Mouse (Mus musculus) heart, embryonic 14.5 days (tissue): ENCODE measurements around the gene Sbno2. TPM values are rescaled to one million over a fixed set of nuclear protein-coding genes. Genes with fewer than 3 reads are reported as not detected.

Source experiments
- ATAC-seq: fragments of 200-750 bp; cut with Nextera tagmentation; 2 replicates; pipeline ENCODE4 v1.8.0; 2017; ENCODE audit warnings: low read depth, moderate TSS enrichment; ENCODE audit not compliant: insufficient number of reproducible peaks, insufficient read depth, low FRiP score
- H3K27ac ChIP-seq, 2 experiments: fragments of 200-500 bp in 1 of 2; fragments of 300-500 bp in 1 of 2; sonication (generic) in 1 of 2; replicated peaks in 1 of 2; 2 replicates each; pipeline ENCODE4 v1.5.1; 2012 to 2014; ENCODE audit warnings: low read depth in 2 of 2, low read length in 2 of 2, control low read depth in 1 of 2, mild to moderate bottlenecking in 1 of 2, mixed read lengths in 1 of 2; ENCODE audit not compliant: control insufficient read depth in 1 of 2, insufficient read depth in 1 of 2
- H3K27me3 ChIP-seq: fragments of 300-500 bp; sonication (generic); 2 replicates; pipeline ENCODE4 v1.6.1; 2014; ENCODE audit warnings: mild to moderate bottlenecking, low read length, control low read depth; ENCODE audit not compliant: control insufficient read depth, insufficient read depth
- H3K36me3 ChIP-seq: fragments of 300-500 bp; sonication (generic); 2 replicates; pipeline ENCODE4 v1.6.1; 2014; ENCODE audit warnings: mild to moderate bottlenecking, control low read depth, low read length, mixed read lengths; ENCODE audit not compliant: control insufficient read depth, insufficient read depth
- H3K4me1 ChIP-seq, 2 experiments: fragments of 200-500 bp in 1 of 2; fragments of 300-500 bp in 1 of 2; sonication (generic) in 1 of 2; 2 replicates each; pipeline ENCODE4 v1.6.1; 2012 to 2014; ENCODE audit warnings: low read length in 2 of 2, control low read depth in 1 of 2, mixed read lengths in 1 of 2; ENCODE audit not compliant: control insufficient read depth in 2 of 2, insufficient read depth in 2 of 2
- H3K4me2 ChIP-seq: fragments of 300-500 bp; sonication (generic); 2 replicates; pipeline ENCODE4 v1.6.1; 2014; ENCODE audit warnings: mild to moderate bottlenecking, low read length
- H3K4me3 ChIP-seq, 2 experiments: fragments of 200-500 bp in 1 of 2; fragments of 300-500 bp in 1 of 2; sonication (generic) in 1 of 2; 2 replicates each; pipeline ENCODE4 v1.5.1; 2012 to 2014; ENCODE audit warnings: low read length in 2 of 2, mild to moderate bottlenecking in 2 of 2, control low read depth in 1 of 2, low read depth in 1 of 2, moderate library complexity in 1 of 2; ENCODE audit not compliant: control insufficient read depth in 1 of 2, insufficient read depth in 1 of 2
- H3K9ac ChIP-seq: fragments of 300-500 bp; sonication (generic); 2 replicates; pipeline ENCODE4 v1.6.1; 2014; ENCODE audit warnings: mild to moderate bottlenecking, low read length
- H3K9me3 ChIP-seq: fragments of 300-500 bp; sonication (generic); 2 replicates; pipeline ENCODE4 v1.6.1; 2016; ENCODE audit warnings: low read length, control low read depth; ENCODE audit not compliant: control insufficient read depth
- WGBS: fragments of 180-500 bp; shearing (Covaris S2); extraction: QIAGEN DNeasy Blood & Tissue Kit; methylation state at CpG from one replicate; pipeline ENCODE4 v1.1.7; 2014; 5-methylcytosine and 5-hydroxymethylcytosine counted together
- polyA plus RNA-seq: library from polyadenylated mRNA; unstranded; fragments of >200 nt; fragmentation: Nextera tagmentation; extraction: Ambion mirVana; gene quantifications from 2 replicates; pipeline ENCODE4 v1.2.1, GENCODE M21; 2014

The Sbno2 gene
- polyA plus RNA-seq, 1 experiment from 2014 or later = 9.5 TPM

DNA sequence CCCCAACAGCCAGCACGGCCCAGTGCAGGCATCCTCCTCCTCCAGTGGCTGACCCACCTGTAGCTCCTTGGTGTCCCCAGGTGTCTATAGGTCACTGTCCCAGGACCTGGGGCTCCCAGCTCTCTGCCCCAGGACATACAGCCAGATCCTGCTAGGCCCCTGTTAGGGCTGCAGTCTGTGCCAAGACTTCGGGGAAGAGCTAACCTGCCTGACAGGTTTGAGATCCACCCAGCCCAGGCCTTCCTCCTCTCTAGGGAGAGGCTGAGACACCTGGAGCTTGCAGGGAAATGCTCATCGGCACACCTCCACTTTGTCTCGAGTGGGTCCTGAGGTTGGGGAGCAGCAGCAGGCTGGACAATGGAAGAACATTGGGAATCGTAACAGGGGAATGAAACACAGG is 555 bp upstream of the Sbno2 start:
- no peak for ATAC-seq
- Histone ChIP-seq H3K4me2 (no peak overlapping the region), H3K4me1 (peaks cover 11 to 16% of the 10 kb centered on the region in 2 experiments), H3K27ac (no peak overlapping the region), H3K36me3 (no peaks in the 10 kb centered on the region), H3K4me3 (no peak overlapping the region), H3K9ac (no peak overlapping the region), H3K9me3 (no peaks in the 10 kb centered on the region), H3K27me3 (no peaks in the 10 kb centered on the region)
- WGBS = 64% methylated on average over 5 of the region's 5 CpGs

DNA sequence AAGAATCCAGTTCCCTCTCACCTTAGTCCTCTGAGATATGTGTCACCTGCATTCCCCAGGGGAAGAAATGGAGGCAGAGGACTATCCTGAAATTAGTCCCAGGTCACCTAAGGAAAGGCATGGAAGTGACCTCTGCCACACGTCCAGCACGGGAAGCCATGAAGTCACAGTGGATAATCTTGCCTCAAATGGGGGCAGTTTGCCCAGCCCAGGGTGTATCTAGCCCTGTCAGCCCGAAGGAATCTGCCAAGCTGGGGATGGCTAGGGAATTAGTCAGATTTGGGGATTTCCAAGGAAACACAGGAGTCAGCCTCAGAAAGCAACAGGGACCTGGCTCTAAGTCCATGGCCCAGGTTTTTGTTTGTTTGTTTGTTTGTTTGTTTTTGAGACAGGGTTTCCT is 1.2 kb downstream of the Sbno2 start:
- H3K36me3 ChIP-seq = no peaks in the 10 kb centered on the region
- H3K9me3 ChIP-seq = no peaks in the 10 kb centered on the region
- no peaks in the 10 kb centered on the region for H3K27me3 ChIP-seq
- 78% methylated on average over 3 of the region's 3 CpGs for WGBS
- no peak for ATAC-seq
- H3K4me1 ChIP-seq = peaks cover 16 to 22% of the 10 kb centered on the region in 2 experiments
- no peak overlapping the region for H3K27ac ChIP-seq
- no peak overlapping the region for H3K9ac ChIP-seq
- H3K4me2 ChIP-seq = no peak overlapping the region
- no peak overlapping the region for H3K4me3 ChIP-seq

DNA sequence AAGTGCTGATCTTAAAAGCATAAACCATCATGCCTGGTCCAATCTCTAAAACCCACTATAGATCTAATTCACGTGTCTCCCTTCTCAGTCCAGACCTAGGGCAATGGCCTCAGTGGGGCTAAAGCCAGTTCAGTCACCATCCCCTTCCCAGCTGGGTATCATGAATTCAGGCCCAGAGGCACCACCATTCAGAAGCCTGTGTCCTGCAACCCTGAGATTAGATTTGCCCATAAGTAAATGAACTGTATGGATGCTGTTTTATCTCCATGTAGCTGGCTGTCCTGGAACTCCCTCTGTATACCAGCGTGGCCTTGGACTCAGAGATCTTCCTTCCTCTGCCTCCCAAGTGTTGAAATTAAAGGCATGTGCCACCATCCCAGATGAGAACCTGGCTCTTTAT is 2.3 kb downstream of the Sbno2 start:
- Histone ChIP-seq H3K9ac (peak overlapping the region; percentile 95), H3K36me3 (no peaks in the 10 kb centered on the region), H3K27me3 (no peaks in the 10 kb centered on the region), H3K4me3 (no peak overlapping the region), H3K27ac (peak overlapping the region; percentile 20 to 66; a peak in 3 of 4 replicates), H3K9me3 (no peaks in the 10 kb centered on the region), H3K4me2 (peak overlapping the region; percentile 72), H3K4me1 (peaks cover 16 to 24% of the 10 kb centered on the region in 2 experiments)
- WGBS = 80% methylated on average over 2 of the region's 2 CpGs
- no peak for ATAC-seq

DNA sequence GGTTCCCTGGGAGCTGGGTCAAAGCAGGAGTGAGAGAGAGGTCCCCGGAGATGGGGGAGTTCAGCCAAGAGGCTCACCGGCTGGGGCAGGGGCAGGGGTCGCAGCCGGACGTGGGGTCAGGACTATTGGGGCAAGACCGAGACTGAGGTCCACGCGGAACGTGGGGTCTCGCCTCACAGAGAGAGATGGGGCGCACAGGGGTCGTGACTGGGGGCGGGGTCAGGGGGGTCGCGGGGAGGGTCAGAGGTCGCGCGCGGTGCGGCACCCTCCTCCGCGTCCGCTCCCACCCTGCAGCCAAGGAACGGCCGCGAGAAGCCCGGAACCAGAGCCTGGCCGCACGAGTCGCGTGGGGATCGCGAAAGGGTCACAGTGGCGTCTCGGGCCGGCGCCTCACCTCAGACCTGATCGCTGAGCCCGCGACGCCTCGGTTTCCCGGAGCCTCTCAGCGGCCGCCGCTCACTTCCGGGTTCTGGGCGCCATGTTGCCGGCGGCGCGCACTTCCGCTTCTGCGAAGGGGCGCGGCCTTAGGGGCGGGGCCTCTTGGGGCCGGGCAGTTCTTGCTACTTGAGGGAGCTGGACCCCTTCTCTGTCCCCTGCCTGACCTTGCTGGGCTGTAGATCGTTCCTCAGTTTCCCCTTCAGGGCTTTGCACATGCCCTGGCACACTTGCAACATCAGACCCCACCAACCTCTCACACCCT is 3.0 kb downstream of the Sbno2 start:
- Histone ChIP-seq H3K4me1 (peaks cover 21 to 31% of the 10 kb centered on the region in 2 experiments), H3K36me3 (no peaks in the 10 kb centered on the region), H3K4me2 (peak overlapping the region; percentile 72), H3K9ac (peak overlapping the region; percentile 95), H3K9me3 (no peaks in the 10 kb centered on the region), H3K4me3 (peak overlapping the region; percentile 88 to 90), H3K27ac (peak overlapping the region; percentile 51 to 66; a peak in 3 of 4 replicates), H3K27me3 (no peaks in the 10 kb centered on the region)
- WGBS = under 1% methylated on average over 49 of the region's 59 CpGs
- peak; percentile 55 for ATAC-seq

DNA sequence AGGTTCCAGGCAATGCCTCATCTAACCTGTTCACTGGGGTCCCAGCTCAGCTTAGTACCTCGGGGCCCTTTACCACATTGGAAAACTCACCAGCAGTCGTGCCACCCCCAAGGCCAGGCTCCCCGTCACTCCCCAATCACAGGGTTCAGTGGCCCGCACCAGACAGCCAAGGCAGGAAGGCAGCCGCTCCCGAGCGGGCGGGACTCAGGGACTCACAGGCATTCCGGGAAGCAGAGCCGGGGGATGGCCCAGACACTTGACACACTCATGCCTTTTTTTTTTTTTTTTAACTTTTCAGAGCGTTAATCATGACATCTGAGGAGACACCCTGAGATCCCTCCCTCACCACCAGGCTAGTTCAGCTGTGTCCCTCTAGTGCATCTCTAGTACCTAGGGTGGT is 4.4 kb downstream of the Sbno2 start:
- H3K9me3 ChIP-seq = no peaks in the 10 kb centered on the region
- H3K4me2 ChIP-seq = peak overlapping the region; percentile 72
- WGBS = 44% methylated on average over 11 of the region's 11 CpGs
- peaks cover 29 to 43% of the 10 kb centered on the region in 2 experiments for H3K4me1 ChIP-seq
- H3K9ac ChIP-seq = peak overlapping the region; percentile 95
- no peaks in the 10 kb centered on the region for H3K36me3 ChIP-seq
- ATAC-seq = no peak
- H3K27me3 ChIP-seq = no peaks in the 10 kb centered on the region
- 0 out of 4 replicates have a peak overlapping the region, but pooled peaks of 1 of the 2 experiments have one; percentile 9 for H3K27ac ChIP-seq
- peak overlapping the region; percentile 5 to 88; a peak in 3 of 4 replicates for H3K4me3 ChIP-seq

DNA sequence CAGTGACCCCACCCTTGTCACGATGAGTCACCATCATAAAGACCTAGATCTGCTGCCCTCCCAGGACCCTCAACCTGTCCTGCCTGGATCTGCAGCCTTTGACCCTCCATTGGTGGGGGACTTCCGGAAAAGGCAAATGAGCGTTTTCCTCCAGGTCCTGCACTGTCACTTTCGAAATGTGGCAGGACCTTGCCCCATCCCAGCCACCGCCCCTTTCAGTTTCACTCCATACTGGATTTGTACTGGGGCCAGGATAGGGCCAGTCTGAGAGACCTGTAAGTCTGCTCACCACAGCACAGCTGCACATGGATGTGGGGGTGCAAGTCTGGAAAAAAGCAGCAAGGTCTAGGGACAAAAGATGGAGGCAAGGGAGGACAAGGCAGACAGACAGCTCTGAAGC is 6.7 kb downstream of the Sbno2 start:
- H3K4me3 ChIP-seq = no peak overlapping the region
- H3K9ac ChIP-seq = no peak overlapping the region
- H3K27me3 ChIP-seq = no peaks in the 10 kb centered on the region
- no peaks in the 10 kb centered on the region for H3K9me3 ChIP-seq
- no peak overlapping the region for H3K4me2 ChIP-seq
- WGBS = 68% methylated on average over 5 of the region's 5 CpGs
- no peak for ATAC-seq
- peaks cover 37 to 65% of the 10 kb centered on the region in 2 experiments for H3K4me1 ChIP-seq
- no peaks in the 10 kb centered on the region for H3K36me3 ChIP-seq
- no peak overlapping the region for H3K27ac ChIP-seq

DNA sequence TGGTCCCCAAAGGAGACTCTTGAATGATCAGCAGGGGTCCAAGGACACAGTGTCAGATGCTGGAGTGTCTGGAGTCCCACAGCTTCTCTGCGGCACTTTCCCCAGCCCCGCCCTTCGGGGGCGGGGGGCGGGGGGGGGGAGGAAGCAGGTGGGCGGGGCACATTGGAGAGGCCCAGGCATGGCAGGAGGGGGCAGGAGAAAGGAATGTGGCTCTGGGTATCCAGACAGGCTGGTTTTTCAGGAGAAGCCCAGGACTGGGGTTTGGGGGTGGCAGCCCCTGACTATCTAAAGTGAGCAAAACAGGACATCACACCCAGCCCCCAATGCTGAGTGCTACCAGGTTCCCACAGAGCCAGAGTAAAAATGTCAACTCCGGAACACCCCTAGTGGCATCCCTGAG is 8.1 kb downstream of the Sbno2 start:
- H3K4me3 ChIP-seq = no peak overlapping the region
- H3K36me3 ChIP-seq = no peaks in the 10 kb centered on the region
- no peaks in the 10 kb centered on the region for H3K9me3 ChIP-seq
- H3K4me2 ChIP-seq = peak overlapping the region; percentile 44
- ATAC-seq = no peak; the same call in 1 of the 2 replicates
- no peaks in the 10 kb centered on the region for H3K27me3 ChIP-seq
- WGBS = 16% methylated on average over 5 of the region's 7 CpGs
- H3K4me1 ChIP-seq = peaks cover 38 to 68% of the 10 kb centered on the region in 2 experiments
- H3K9ac ChIP-seq = peak overlapping the region; percentile 45; the same call in 1 of the 2 replicates
- peak overlapping the region in 1 of 2 experiments; percentile 21 for H3K27ac ChIP-seq
